Mouse (Mus musculus) left cerebral cortex, postnatal 14 days (tissue): ENCODE measurements at regions not wholly inside any gene's neighbourhood (a gene's known extent, or its start where the extent isn't known, plus 50 kb on each side); places are given as distances from the start of the nearest gene placed in this dataset.
A peak's percentile ranks its signal among the peaks of the same experiment; 100 is the strongest.
"Not testable (repeated sequence)": the region's sequence is repeated elsewhere in the genome, so short reads cannot be mapped to it uniquely, and the experiment has no call there.

ENCODE experiments used
- DNase-seq, 2 experiments: peaks; one replicate each; pipeline ENCODE4 v3.0.0; 2021 to 2022; ENCODE audit warnings: low spot score in 2 of 2, mixed read lengths in 1 of 2
- intact Hi-C: fragments of 180-260 bp; cut with DNase I; formaldehyde crosslinking; loops from one replicate; pipeline ENCODE4 v1.15.1; 2025

DNA sequence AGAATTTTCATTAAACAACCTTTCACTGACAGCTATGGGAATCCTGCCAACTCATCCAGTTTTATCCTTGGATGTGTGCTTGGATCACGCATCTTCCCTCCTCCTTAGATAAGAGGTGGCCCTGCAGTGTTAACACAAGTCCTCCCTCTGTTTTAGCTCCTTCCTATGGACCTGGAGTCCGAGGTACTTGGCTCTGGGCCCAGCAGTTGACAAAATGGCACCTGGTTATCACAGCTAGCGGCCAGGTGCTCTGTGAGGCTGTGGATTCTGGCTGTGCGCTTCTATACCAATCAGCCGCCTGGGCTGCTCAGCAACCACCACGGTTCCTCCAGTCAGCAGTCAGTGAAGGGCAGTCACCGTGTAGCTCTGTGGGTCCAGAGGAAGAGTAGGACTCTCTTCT lies 157.4 kb downstream of the Prdm2 start:
- no peak for DNase-seq
- intact Hi-C loops = no loop called here

- no peak for DNase-seq
- intact Hi-C loops = no loop called here
These were observed 159.8 kb downstream of the Prdm2 start for GRCm38 (mm10) chr4:143053029-143053428.

DNA sequence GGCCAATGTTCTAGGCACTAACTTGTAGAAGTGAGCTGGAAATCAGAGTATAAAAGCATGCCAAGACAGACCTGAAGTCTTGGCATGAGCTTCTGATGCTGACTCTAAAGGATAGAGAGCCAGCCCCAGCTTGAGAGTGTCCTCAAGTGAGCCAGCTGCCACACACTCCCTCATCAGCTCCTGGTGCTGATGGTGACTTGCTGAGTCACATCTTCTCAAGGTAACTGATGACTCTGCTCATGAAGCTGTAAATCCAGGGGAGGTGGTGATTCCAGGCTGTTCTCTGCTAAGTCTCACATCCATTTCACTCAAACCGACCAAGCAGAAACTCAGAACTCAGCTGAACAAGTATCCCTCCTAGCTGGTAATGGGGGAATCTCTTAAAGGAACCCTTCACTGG lies 161.6 kb downstream of the Prdm2 start:
- intact Hi-C loops = no loop called here

DNA sequence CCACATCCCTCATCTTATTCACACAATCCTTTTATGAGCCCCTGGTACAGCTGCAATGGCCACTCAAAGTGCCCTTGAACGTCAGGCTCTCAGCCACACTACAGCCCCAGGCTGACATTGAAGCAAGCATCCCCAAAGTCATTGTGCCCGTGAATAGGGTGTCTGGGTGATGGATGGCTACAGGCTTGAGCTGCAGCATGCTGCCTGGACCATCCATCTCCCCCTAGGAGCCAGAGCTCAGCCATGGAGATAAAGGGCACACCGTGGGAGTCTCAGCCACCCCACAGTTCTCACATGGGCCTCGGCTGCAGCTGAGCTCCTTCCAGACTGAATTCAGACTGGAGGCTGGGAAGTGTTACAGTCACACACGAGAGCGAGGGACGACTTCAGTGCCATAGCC lies 167.6 kb downstream of the Prdm2 start:
- no peak for DNase-seq
- intact Hi-C loops = no loop called here

More for the DNA sequence above, 161.6 kb downstream of the Prdm2 start:
- no peak for DNase-seq

- DNase-seq = no peak
- intact Hi-C loops = no loop called here
These were observed 170.0 kb downstream of the Prdm2 start for GRCm38 (mm10) chr4:143042806-143043205.

DNA sequence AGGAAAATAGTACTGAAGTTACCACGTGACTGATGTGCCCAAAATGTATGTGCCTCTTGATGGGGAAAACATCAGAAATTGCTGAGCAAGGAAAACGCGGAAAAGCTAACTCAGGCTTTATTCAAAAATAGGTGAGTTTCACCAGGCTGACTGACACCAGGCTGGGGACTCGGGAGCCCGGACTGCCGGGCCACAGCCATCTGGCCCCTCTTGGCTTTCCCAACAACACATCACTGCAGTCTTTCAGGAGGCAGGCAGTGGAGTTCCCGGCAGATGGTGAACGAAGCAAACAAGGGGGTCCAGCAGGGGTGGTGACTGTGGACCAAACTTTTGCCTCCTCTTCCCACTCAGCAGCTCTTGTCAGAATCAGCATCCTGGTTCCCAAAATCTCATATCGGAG lies 174.2 kb downstream of the Prdm2 start:
- intact Hi-C loops = no loop called here
- DNase-seq = no peak

GRCm38 (mm10) chr4:143036704-143037103 lies 176.1 kb downstream of the Prdm2 start:
- DNase-seq = no peak
- intact Hi-C loops = no loop called here

DNA sequence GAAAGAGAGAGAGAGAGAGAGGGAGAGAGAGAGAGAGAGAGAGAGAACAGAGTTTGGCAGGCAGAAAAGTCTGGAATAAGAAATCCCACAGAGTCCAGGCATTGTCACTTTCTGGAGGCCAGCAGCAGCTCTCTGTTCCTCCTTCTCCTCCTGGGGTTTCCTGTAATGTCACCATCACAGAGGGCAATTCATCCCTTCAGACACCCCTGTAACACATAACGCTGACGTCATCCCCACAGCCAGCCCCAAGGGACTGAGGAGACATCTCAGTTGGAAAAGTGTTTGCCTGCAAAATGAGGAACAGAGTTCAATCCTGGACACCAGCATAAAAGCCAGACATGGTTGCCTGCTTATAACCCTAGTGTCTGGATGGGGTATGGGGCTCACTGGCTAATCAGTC lies 177.7 kb downstream of the Prdm2 start:
- intact Hi-C loops, DNase-seq: not testable (repeated sequence)

GRCm38 (mm10) chr4:143034324-143034723 lies 178.5 kb downstream of the Prdm2 start:
- intact Hi-C loops, DNase-seq: not testable (repeated sequence)

GRCm38 (mm10) chr4:143029813-143030212 lies 183.0 kb downstream of the Prdm2 start:
- DNase-seq = not testable (repeated sequence)
- intact Hi-C loops = loop anchor here (5.0 kb wide), 1 partner anchor 347 kb away; no protein-coding TSS in a partner anchor

- DNase-seq = peak; percentile 74 to 77
- intact Hi-C loops = loop anchor here (5.0 kb wide), 1 partner anchor 350 kb away; no protein-coding TSS in a partner anchor
These were observed 185.5 kb downstream of the Prdm2 start for GRCm38 (mm10) chr4:143027292-143027691.

- intact Hi-C loops = loop anchor here (2.0 kb wide), 1 partner anchor 869 kb away; no protein-coding TSS in a partner anchor
- peak; percentile 65 to 84 for DNase-seq
These were observed 191.4 kb downstream of the Prdm2 start for GRCm38 (mm10) chr4:143021242-143021881.

DNA sequence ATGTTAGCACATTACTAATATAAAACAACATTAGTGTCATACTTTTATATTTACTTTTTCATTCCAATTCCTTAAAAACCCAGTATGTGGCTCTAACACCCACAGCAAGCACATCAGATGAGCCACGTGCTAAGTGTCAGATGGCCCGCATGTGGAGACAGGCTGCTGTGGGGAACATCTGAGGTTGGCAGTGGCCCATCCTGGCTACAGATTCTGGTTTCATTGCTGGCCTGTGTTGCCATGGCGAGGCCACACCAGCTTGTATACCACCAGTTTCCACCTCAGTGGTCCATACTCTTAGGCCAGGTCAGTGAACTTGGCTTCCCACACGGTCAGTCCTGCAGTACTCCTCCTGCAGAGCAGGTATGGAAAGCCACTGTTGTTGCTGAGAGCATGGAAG lies 192.1 kb downstream of the Prdm2 start:
- no peak for DNase-seq
- intact Hi-C loops = loop anchor here (2.0 kb wide), 1 partner anchor 868 kb away; no protein-coding TSS in a partner anchor

GRCm38 (mm10) chr4:143012900-143013299 lies 199.9 kb downstream of the Prdm2 start:
- intact Hi-C loops = loop anchor here (10.0 kb wide), 1 partner anchor 898 kb away; no protein-coding TSS in a partner anchor
- DNase-seq = no peak

DNA sequence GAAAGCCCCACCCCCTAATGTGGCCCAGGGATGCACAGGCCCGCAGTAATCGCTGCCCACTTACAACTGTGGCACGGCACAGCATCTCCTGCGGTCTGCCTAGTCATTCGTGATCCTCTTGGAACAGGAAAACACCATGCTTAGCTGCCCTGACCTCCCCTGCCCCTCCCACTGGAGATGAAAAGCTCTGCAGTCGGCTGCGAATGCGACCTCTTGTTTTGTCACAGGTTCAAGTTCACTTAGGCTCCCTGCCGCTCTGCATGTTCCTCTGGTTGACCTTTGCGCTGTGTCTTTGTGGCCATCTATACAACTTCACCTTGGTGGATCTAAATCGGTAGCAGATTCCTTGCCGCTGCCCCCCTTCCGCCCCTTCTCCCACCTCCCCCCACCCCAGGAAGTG lies 210.8 kb downstream of the Prdm2 start:
- DNase-seq = no peak
- intact Hi-C loops = loop anchor here (10.0 kb wide), 1 partner anchor 97 kb away; no protein-coding TSS in a partner anchor

DNA sequence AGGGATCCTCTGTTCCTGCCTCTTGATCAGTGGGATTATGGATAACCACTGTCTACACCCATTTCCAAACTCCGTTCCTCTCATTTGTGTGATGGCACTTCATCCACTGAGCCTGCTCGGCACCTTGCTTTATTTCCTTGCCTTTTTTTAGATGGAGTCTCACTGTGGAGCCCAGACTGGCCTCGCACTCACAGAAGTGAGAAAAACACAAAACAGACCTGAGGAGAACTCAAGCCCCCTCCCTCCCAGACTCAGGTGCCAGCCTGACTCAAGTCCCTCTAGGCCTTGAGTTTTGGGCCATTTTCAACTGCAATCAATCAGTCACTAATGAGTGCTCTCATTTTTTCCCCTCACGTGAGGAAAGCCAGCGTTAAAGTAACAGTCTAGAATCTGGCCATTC lies 211.3 kb downstream of the Prdm2 start:
- intact Hi-C loops = loop anchor here (10.0 kb wide), 1 partner anchor 97 kb away; no protein-coding TSS in a partner anchor

DNA sequence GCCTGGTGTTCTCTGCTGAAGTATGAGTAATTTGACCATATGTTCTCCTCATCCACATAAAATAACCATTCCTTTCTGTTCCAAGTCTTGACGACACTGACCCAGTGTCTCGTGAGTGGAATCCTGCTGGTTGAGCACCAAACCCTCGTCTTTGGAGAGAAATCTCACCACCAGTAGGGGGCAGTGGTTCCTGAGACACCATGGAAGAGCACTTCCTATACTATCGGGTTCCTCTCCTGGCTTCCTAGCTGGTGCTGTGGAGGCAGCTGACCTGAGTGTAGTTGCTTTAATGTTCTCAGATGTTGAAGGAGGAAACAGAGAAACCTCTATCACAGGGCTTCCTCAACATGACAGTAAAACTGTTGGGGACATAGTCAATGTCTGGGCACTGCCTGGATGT lies 216.4 kb downstream of the Prdm2 start:
- no peak for DNase-seq
- intact Hi-C loops = no loop called here

More for the DNA sequence above, 211.3 kb downstream of the Prdm2 start:
- no peak for DNase-seq

DNA sequence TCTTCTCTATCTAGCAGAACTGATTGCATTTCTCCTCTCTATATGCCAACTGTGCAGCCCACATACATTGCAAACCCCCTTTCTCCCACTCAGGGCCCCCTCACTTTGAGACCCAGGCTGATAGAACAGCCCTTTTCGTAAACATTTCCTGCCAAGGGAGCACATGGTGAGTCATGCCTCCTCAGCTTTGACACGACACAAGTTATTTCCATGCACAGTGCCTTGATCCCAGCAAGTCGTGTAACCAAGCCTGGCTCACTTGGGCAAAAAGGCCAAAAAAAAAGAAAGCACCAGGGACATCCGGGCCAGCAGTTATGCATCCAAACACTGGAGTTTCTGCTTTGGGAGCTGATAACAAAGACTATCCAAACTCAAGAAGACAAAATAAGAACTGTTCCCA lies 221.4 kb downstream of the Prdm2 start:
- intact Hi-C loops = no loop called here
- DNase-seq = no peak

- no peak for DNase-seq
- intact Hi-C loops = no loop called here
These were observed 223.6 kb downstream of the Prdm2 start for GRCm38 (mm10) chr4:142989175-142989574.

DNA sequence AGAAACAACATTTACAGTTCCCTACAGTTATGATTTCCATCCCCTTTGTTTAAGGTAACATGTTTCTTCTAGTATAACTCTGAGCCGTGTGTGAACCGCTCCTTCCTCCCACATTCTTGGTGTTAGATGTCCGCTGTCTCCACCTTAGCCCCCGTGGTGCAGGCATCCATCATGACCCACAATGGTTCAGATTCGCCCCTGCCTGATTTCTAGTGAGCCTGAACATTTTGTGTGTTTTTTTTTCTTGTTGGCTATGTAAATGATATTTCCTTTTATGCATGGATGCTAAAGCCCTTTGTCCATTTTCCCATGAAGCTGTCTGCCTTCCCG lies 229.5 kb downstream of the Prdm2 start:
- no peak for DNase-seq
- intact Hi-C loops = no loop called here

DNA sequence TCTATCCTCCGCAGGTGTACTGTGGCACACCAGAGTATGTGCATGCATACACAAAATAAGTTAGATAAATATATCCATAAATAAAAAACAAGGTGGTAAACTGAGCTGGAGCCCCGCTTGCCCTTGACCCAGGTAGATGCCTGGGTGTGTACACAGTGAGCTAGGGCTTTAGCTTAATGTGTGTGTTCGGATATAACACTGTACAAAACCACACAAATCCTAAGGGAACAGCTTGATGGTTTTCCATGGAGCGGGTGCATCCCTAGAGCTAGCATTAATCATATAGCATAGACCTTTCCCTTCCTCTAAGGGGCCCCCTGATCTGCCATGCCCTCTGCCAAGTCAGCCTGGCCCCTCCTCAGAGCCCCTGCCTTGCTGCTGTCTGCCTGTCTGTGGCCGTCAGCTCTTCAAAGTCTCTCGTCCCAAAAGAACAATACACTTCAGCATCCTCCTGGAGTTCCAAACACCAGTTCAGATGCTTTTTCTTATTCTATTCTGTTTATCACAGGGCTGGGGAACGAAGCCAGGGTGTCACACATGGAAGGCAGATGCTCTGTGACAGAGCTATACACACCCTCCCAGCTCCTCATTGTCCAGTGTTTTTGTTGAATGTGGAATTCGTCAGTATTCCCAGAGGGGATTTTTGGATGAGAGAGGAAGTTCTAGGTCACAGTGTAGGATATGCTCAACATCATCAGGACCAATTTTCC lies 230.1 kb downstream of the Prdm2 start:
- intact Hi-C loops = no loop called here
- DNase-seq = no peak
